Mouse (Mus musculus) neural tube, embryonic 13.5 days (tissue): ENCODE data around the gene Antxr1. TPM values are rescaled to one million over a fixed set of nuclear protein-coding genes. Genes with fewer than 3 reads are reported as not detected.

ENCODE experiments used
- ATAC-seq: fragments of 200-750 bp; cut with Nextera tagmentation; 2 replicates; pipeline ENCODE4 v1.8.0; 2017; ENCODE audit warnings: low read depth, mild to moderate bottlenecking, moderate TSS enrichment, moderate library complexity
- H3K27ac ChIP-seq: fragments of 300-500 bp; sonication (generic); replicated peaks from 2 replicates; pipeline ENCODE4 v1.5.1; 2015; ENCODE audit warnings: moderate library complexity, mild to moderate bottlenecking, inconsistent platforms
- H3K27me3 ChIP-seq: fragments of 300-500 bp; sonication (generic); 2 replicates; pipeline ENCODE4 v1.6.1; 2015; ENCODE audit warnings: mild to moderate bottlenecking, inconsistent platforms
- H3K36me3 ChIP-seq: fragments of 300-500 bp; sonication (generic); 2 replicates; pipeline ENCODE4 v1.6.1; 2015; ENCODE audit warnings: mild to moderate bottlenecking, inconsistent platforms
- H3K4me1 ChIP-seq: fragments of 300-500 bp; sonication (generic); replicated peaks from 2 replicates; pipeline ENCODE4 v1.6.1; 2015; ENCODE audit warnings: inconsistent platforms
- H3K4me2 ChIP-seq: fragments of 300-500 bp; sonication (generic); 2 replicates; pipeline ENCODE4 v1.6.1; 2015; ENCODE audit warnings: inconsistent platforms, mild to moderate bottlenecking, moderate library complexity
- H3K4me3 ChIP-seq: fragments of 300-500 bp; sonication (generic); 2 replicates; pipeline ENCODE4 v1.5.1; 2015; ENCODE audit warnings: mild to moderate bottlenecking, inconsistent platforms
- H3K9ac ChIP-seq: fragments of 300-500 bp; sonication (generic); 2 replicates; pipeline ENCODE4 v1.6.1; 2015; ENCODE audit warnings: moderate library complexity, mild to moderate bottlenecking, inconsistent platforms
- H3K9me3 ChIP-seq: fragments of 300-500 bp; sonication (generic); 2 replicates; pipeline ENCODE4 v1.6.1; 2016; ENCODE audit warnings: inconsistent platforms
- WGBS: fragments of 180-500 bp; shearing (Covaris S2); methylation state at CpG from one replicate; pipeline ENCODE4 v1.1.7; 2015; 5-methylcytosine and 5-hydroxymethylcytosine counted together
- polyA plus RNA-seq: library from polyadenylated mRNA; unstranded; fragments of >200 nt; fragmentation: Nextera tagmentation; extraction: Ambion mirVana; gene quantifications from 2 replicates; pipeline ENCODE4 v1.2.1, GENCODE M21; 2015

Gene Antxr1
- polyA plus RNA-seq, 1 experiment from 2014 or later: 4.3 TPM

DNA sequence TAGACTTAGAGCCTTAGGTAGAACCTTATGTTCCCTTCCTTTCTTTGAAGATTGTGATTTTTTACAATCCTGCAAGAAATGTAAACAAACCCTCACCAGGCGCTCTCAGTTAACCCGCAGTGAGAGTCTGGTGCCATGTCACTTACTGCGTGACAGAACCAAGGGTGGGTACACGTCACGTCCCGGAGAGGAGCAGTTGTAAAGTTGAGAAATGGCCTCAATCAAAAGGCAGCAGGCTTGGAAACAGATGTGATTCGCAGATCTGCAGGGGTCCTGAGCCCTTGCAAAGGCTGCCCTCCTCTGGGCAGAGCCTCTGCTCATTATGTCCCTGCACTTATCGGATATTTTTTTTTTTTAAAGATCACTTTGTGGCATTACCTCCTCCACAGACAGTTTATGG is 99.6 kb downstream of the Antxr1 start:
- peaks cover 14% of the 10 kb centered on the region for H3K4me1 ChIP-seq
- H3K4me3 ChIP-seq: no peak overlapping the region
- no peaks in the 10 kb centered on the region for H3K27me3 ChIP-seq
- no peak overlapping the region for H3K27ac ChIP-seq
- WGBS: 28% methylated on average over 8 of the region's 8 CpGs
- H3K36me3 ChIP-seq: 0 out of 2 replicates have a peak, but pooled peaks cover 3% of the 10 kb centered on the region
- H3K4me2 ChIP-seq: no peak overlapping the region
- ATAC-seq: peak; percentile 61; the same call in 1 of the 2 replicates
- no peaks in the 10 kb centered on the region for H3K9me3 ChIP-seq
- H3K9ac ChIP-seq: no peak overlapping the region

DNA sequence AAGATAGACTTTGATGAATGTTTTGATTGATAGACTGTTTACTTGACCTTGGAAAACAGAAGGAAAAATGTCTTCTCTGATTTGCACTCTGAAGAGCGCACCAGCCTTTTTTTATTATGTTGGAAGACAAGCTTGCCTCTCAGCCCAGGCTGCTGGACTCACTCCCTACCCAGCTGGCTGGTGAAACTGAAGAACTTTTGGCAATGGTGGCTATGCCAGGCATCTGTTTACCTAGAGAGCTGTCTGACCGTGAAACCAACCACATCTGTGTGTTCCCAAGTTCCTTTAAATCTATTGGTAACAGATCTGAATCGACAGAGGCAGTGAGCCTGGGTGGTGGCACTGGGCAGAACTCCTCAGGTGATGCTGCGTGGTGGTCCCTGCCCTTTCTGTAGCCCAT is 102.5 kb downstream of the Antxr1 start:
- H3K27ac ChIP-seq: no peak overlapping the region
- WGBS: 80% methylated on average over 4 of the region's 4 CpGs
- no peaks in the 10 kb centered on the region for H3K36me3 ChIP-seq
- no peak overlapping the region for H3K9ac ChIP-seq
- H3K4me2 ChIP-seq: no peak overlapping the region
- H3K27me3 ChIP-seq: no peaks in the 10 kb centered on the region
- H3K4me1 ChIP-seq: peaks cover 14% of the 10 kb centered on the region
- no peak overlapping the region for H3K4me3 ChIP-seq
- H3K9me3 ChIP-seq: peaks cover 7% of the 10 kb centered on the region; the same call in 1 of the 2 replicates
- ATAC-seq: no peak

DNA sequence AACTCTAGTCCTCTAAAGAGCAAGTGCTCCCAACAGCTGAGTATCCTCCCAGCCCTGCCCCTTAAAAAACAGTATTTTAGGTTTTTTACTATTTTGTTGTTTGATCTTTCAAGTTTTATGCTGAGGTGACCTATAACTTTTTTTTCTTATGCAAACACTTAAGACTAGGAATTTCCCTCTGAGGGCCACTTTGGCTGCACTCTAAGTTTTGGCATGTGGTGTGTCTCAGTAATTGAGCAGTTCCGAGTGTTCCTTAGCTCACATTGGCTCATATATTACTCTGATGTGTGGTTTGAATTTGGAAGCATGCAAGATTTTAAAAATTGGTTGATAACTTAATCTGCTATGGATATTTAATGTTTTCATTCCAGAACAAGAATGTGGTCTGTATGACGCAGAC is 105.6 kb downstream of the Antxr1 start:
- WGBS: 93% methylated on average over 2 of the region's 2 CpGs
- no peak overlapping the region for H3K4me3 ChIP-seq
- H3K4me2 ChIP-seq: no peak overlapping the region
- no peaks in the 10 kb centered on the region for H3K36me3 ChIP-seq
- H3K9ac ChIP-seq: no peak overlapping the region
- no peak for ATAC-seq
- peaks cover 7% of the 10 kb centered on the region; the same call in 1 of the 2 replicates for H3K9me3 ChIP-seq
- H3K27ac ChIP-seq: no peak overlapping the region
- H3K4me1 ChIP-seq: no peaks in the 10 kb centered on the region
- H3K27me3 ChIP-seq: no peaks in the 10 kb centered on the region

DNA sequence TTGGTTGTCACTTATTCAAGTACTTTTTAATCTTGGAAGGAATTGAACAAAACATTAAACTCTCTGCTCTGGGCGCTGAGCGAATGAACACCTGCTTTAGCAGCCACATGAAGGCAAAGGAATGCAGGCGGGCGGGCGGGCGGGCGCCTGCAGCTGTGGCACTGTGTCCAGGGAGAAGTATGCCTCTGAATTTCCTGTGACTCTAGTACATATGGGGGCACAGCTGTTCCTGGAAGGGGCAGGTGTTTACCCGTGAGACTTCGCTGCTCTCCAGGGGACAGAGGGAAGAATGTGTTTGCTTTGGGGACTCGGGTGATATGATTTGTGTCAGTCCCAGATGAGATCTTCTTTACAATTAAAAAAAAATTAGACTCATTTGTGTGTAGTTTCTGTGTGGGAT is 107.7 kb downstream of the Antxr1 start:
- no peak for ATAC-seq
- Histone ChIP-seq H3K4me3 (no peak overlapping the region), H3K4me2 (no peak overlapping the region), H3K36me3 (no peaks in the 10 kb centered on the region), H3K27ac (no peak overlapping the region), H3K9ac (no peak overlapping the region), H3K27me3 (no peaks in the 10 kb centered on the region), H3K9me3 (peaks cover 7% of the 10 kb centered on the region; the same call in 1 of the 2 replicates), H3K4me1 (no peaks in the 10 kb centered on the region; the same call in 1 of the 2 replicates)
- 73% methylated on average over 10 of the region's 10 CpGs for WGBS

DNA sequence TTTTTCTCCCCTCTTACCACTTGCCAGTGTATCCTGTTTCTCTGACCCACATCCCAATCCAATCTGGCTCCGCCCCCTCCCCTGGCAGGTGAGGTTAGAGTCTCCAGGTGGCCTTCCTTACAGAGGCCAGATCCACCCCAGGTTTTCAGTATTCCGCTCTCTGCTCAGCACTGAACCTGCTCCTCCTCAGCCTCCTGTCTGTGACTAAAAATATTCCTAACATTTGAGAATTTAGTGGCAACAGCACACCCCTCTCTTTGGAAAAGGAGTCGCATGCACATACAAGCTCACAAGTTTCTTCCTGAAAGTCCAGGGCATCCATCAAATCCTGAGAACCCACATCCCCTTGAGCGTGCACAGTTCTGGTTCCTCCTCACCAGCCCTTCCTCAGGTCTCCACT is 109.3 kb downstream of the Antxr1 start:
- Histone ChIP-seq H3K4me3 (no peak overlapping the region), H3K4me1 (no peaks in the 10 kb centered on the region; the same call in 1 of the 2 replicates), H3K9ac (no peak overlapping the region), H3K27me3 (no peaks in the 10 kb centered on the region), H3K4me2 (no peak overlapping the region), H3K27ac (no peak overlapping the region), H3K36me3 (no peaks in the 10 kb centered on the region), H3K9me3 (peaks cover 7% of the 10 kb centered on the region; the same call in 1 of the 2 replicates)
- ATAC-seq: no peak
- WGBS: 87% methylated on average over 4 of the region's 4 CpGs

DNA sequence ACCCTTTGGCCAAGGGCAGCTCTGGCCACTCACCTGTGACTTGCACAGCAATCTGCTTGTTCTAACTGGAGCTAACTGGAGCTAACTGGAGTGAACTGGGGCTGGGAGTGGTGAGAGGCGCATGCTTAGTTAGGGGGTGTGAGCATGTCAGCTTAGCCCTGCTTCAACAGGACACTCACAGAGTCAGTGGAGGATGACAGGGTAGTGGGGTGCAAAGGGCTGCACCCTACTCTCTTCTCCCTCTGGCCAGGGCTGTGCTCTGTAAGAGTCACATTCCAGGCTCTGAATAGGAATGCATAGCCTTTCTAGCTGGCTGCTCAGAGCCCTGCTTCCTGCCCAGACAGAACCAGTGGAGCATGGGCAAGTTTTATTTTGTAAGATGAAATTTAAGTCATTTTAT is 110.3 kb downstream of the Antxr1 start:
- Histone ChIP-seq H3K4me3 (no peak overlapping the region), H3K4me2 (no peak overlapping the region), H3K4me1 (no peaks in the 10 kb centered on the region; the same call in 1 of the 2 replicates), H3K9ac (no peak overlapping the region), H3K36me3 (no peaks in the 10 kb centered on the region), H3K27ac (no peak overlapping the region), H3K9me3 (peaks cover 6% of the 10 kb centered on the region; the same call in 1 of the 2 replicates), H3K27me3 (no peaks in the 10 kb centered on the region)
- no peak for ATAC-seq
- WGBS: 100% methylated on average over 1 of the region's 1 CpGs

DNA sequence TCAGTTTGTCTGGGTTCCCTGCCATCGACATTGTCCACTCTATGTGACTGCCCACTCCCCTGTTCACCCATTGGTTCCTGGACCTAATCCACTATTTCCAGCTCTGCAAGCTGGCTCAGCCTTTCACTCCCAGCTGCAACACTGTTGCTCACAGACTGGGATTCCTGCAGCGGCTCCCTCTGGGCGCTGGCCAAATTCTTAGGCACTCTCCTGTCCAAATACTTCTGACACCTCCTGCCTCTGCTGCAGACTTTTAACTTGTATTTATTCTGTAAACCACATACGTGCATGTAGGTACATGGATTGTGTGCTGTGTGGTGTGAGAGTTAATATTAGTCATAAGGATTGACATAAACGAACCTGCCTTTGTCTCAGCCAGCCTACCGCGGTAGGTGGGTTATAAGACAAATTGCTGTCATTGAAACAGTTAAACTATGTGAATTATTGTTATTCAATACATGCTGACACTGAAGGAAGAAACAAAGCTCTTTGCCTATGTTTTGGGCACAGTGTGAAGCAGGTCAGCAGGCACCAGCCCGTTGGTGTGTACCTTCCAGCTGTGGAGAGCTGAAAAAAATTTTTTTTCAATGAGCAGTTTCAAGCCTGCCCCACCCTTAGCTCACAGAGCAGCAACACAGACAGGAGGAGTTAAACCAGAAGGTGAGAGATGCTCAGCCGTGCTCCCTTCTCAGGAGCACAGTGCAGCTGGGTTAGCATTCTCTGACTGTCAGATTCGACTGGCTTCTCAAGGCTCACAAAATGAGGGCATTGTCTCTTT is 112.6 kb downstream of the Antxr1 start:
- Histone ChIP-seq H3K4me1 (peaks cover 9% of the 10 kb centered on the region; the same call in 1 of the 2 replicates), H3K27me3 (no peaks in the 10 kb centered on the region), H3K9ac (no peak overlapping the region), H3K4me3 (no peak overlapping the region), H3K27ac (no peak overlapping the region), H3K36me3 (no peaks in the 10 kb centered on the region), H3K9me3 (no peaks in the 10 kb centered on the region), H3K4me2 (no peak overlapping the region)
- ATAC-seq: no peak
- WGBS: 69% methylated on average over 10 of the region's 10 CpGs

DNA sequence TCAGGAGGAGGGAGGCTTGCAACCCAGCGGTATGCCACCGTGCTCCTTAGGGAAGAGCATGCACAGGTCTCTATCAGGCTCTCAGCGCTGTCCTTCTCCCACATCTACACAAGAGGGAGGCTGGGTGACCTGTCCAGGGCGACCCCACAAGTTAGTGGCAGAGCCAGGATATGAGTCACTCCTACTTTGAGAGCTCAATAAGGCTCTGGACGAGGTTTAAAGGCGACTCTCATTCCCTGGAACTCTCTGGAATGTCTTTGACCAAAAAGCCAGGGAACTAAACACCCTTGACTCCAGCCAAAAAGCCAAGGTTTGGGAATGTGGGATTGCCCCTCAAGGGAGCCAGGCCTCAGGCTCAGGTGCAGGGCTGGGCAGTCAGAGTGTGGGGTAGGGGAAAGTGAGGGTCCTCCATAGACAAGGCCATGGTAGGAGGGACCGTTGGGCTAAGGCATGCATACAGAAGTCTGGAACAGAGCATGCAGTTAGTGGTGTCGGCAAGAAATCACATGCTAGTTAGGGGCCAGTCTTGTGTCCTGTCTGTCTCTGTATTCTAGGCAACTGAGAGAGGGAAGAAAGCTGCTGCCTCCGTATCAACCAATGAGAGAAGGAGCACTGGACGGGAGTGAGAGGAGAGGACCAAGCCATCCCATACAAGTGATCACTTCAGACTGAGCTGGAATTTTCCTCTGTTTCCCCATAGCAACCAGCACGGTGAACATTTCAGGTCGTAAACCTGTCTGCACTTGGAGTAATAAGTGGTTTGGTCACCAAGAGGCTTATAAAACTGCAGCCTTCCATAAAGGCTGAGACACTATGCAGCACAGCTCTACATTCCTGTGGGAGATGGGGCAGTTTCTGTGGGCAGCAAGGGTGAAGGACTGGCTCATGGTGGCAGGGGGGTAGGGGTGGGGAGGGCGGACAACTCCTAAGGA is 116.3 kb downstream of the Antxr1 start:
- ATAC-seq: peak; percentile 66
- 0 out of 2 replicates have a peak overlapping the region, but pooled peaks have one; percentile 0 for H3K27ac ChIP-seq
- H3K4me1 ChIP-seq: peaks cover 9% of the 10 kb centered on the region; the same call in 1 of the 2 replicates

DNA sequence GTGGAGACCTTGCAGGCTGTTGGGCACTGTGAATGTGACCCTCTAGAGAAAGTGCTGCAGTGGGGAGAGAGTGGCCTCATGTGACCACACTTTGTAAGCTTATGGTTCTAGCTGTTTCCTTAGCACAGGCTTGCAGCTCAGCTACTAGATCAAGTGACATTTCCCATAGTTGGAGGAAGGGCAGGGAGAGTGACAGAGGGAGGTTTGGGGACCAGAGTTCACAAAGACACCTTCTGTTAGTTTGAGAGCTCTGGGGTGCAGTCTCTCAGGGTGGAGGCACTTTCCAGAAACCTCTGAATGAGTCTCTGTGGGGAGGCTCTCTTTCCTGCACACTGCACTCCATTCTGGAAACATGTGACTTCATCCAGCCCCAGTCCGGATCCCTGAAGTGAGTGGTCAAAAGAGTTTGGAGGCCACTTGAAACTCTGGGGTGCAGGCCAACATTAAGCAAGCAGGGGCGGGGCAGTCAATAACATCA is 119.5 kb downstream of the Antxr1 start:
- Histone ChIP-seq H3K4me3 (no peak overlapping the region), H3K27ac (no peak overlapping the region), H3K36me3 (no peaks in the 10 kb centered on the region), H3K4me2 (no peak overlapping the region), H3K9me3 (no peaks in the 10 kb centered on the region), H3K27me3 (no peaks in the 10 kb centered on the region), H3K4me1 (peaks cover 9% of the 10 kb centered on the region; the same call in 1 of the 2 replicates), H3K9ac (no peak overlapping the region)
- 66% methylated on average over 2 of the region's 2 CpGs for WGBS
- no peak for ATAC-seq

More for the DNA sequence above, 116.3 kb downstream of the Antxr1 start:
- Histone ChIP-seq H3K9me3 (no peaks in the 10 kb centered on the region), H3K36me3 (no peaks in the 10 kb centered on the region), H3K27me3 (no peaks in the 10 kb centered on the region), H3K9ac (no peak overlapping the region), H3K4me3 (no peak overlapping the region), H3K4me2 (no peak overlapping the region)
- WGBS: 66% methylated on average over 13 of the region's 13 CpGs

DNA sequence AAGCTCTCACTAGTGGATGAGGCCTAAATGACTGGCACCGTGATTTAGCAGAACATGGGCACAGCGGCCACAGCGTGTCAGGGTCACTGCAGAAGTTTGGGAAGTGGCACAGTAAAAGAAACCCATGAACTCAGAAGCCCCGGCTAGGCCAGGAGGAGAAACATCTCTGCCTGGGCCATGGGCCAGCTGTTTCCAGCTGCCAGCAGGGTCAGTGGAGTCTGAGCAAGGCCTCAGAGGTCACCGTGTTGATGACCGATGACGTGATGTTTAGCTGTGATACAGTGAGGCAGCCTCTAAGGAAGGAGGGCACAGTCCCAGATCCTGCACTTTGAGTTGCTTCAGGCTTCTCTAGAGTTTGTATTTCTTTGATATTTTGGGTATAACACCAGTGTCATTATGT is 122.4 kb downstream of the Antxr1 start:
- no peak overlapping the region for H3K27ac ChIP-seq
- H3K9me3 ChIP-seq: no peaks in the 10 kb centered on the region
- ATAC-seq: no peak
- no peaks in the 10 kb centered on the region for H3K36me3 ChIP-seq
- WGBS: 87% methylated on average over 7 of the region's 7 CpGs
- H3K4me1 ChIP-seq: no peaks in the 10 kb centered on the region
- H3K4me2 ChIP-seq: no peak overlapping the region
- no peak overlapping the region for H3K9ac ChIP-seq
- H3K4me3 ChIP-seq: no peak overlapping the region
- no peaks in the 10 kb centered on the region for H3K27me3 ChIP-seq

DNA sequence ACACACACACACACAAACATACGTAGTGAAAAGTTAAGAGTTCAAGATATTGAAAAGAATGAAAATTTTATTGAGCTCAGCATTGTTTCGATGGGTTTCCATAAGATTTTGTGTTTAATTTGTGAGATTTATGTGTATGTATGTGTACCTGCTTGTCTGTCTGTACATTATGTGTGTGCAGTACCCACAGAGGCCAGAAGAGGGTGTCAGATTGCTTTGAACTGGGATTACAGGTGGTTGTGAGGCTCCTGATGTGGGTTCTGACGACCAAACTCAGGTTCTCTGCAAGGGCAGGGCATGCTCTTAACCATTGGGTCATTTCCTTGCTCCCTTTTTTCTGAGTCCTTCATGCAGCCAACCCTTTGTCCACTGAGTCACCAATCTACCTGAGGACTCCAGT is 124.1 kb downstream of the Antxr1 start:
- ATAC-seq: no peak
- no peak overlapping the region for H3K4me2 ChIP-seq
- 84% methylated on average over 3 of the region's 3 CpGs for WGBS
- no peaks in the 10 kb centered on the region for H3K36me3 ChIP-seq
- no peak overlapping the region for H3K4me3 ChIP-seq
- no peak overlapping the region for H3K9ac ChIP-seq
- H3K9me3 ChIP-seq: no peaks in the 10 kb centered on the region
- H3K27ac ChIP-seq: no peak overlapping the region
- no peaks in the 10 kb centered on the region for H3K4me1 ChIP-seq
- no peaks in the 10 kb centered on the region for H3K27me3 ChIP-seq
